Mouse (Mus musculus) gastrocnemius, adult 2 months (tissue): ENCODE measurements at regions not wholly inside any gene's neighbourhood (a gene's known extent, or its start where the extent isn't known, plus 50 kb on each side); places are given as distances from the start of the nearest gene placed in this dataset.

ENCODE experiments used
- DNase-seq: peaks from one replicate; pipeline ENCODE4 v3.0.0; 2022
- H3K27ac ChIP-seq: fragments of 200-600 bp; 2 replicates; pipeline ENCODE4 v1.8.1; 2022; ENCODE audit warnings: mild to moderate bottlenecking
- H3K4me3 ChIP-seq: fragments of 200-600 bp; 2 replicates; pipeline ENCODE4 v1.8.1; 2022; ENCODE audit warnings: mild to moderate bottlenecking, moderate library complexity
- CTCF ChIP-seq: fragments of 200-600 bp; IDR thresholded peaks from 2 replicates; pipeline ENCODE4 v1.8.1; 2022; ENCODE audit warnings: antibody characterized with exemption, mild to moderate bottlenecking, moderate library complexity
- intact Hi-C: fragments of 180-260 bp; cut with DNase I; formaldehyde crosslinking; loops from one replicate; pipeline ENCODE4 v1.15.1; 2025

- H3K27ac ChIP-seq: peak overlapping the region; percentile 87
- intact Hi-C loops: loop anchor here (2.0 kb wide), 2 partner anchors 74 to 154 kb away; no protein-coding TSS in a partner anchor
- no peak for DNase-seq
- peak overlapping the region; percentile 11; the same call in 1 of the 2 replicates for H3K4me3 ChIP-seq
- TF ChIP-seq CTCF: no peak
Measured at GRCm38 (mm10) chr9:120778423-120778822, 150.6 kb upstream of the Ctnnb1 start.

DNA sequence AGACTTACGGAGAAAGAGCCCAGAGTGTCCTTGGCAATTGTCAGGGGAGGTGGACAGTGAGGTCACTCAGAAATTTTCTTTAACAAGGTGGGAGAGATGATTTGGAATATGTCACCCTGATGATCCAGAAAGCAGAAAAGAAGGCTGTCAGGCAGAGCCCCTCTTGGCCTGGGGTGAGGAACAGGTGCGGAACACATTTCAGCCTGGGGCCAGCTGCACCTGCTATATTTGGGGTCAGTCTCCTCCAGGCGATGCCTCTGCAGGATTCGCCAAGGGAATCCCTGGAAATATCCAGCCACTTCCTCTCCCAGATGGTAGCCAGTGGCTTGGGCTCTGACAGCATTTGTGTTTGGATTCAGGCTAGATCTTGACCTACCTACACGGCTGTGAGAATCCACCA is 134.8 kb upstream of the Ctnnb1 start:
- intact Hi-C loops: no loop called here
- TF ChIP-seq CTCF: no peak
- H3K4me3 ChIP-seq: no peak overlapping the region
- no peak overlapping the region for H3K27ac ChIP-seq
- DNase-seq: no peak

GRCm38 (mm10) chr9:120796111-120796880 is 132.7 kb upstream of the Ctnnb1 start:
- no peak overlapping the region for H3K27ac ChIP-seq
- intact Hi-C loops: no loop called here
- no peak for DNase-seq
- no peak overlapping the region for H3K4me3 ChIP-seq
- no peak for TF ChIP-seq CTCF

DNA sequence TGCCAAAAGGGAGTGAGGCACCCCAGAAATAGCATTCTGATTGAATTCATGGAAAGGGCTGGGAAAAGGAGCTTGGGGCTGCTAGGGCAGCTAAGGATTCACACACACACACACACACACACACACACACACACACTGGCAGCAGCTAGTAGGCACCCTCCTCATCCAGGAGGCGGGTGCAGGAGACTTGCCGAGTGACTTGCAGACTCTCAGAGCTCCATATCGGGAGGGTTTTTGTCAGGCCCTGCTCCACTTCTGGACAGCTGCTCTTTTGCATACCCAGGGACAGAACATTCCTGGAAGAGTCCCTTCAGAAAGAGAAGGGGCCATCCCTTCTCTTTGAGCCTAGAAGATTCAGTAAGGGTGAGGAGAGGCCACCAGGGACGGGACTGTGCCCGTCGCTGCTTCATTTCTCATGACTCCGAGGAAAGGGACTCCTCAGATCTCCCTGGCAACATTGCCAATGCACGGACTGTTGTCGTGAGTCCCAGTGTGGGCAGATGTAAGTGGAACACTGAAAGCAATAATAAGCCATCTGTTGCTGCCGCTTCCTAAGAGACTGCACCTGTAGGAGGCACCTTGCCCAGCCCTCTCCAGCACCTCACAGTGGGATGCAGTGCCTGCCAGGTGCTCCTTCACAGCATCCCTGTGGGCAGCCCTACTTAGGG is 130.9 kb upstream of the Ctnnb1 start:
- Histone ChIP-seq H3K4me3 (no peak overlapping the region), H3K27ac (no peak overlapping the region)
- DNase-seq: no peak
- intact Hi-C loops: no loop called here
- TF ChIP-seq CTCF: no peak

- DNase-seq: no peak
- intact Hi-C loops: no loop called here
- no peak overlapping the region for H3K27ac ChIP-seq
- no peak overlapping the region for H3K4me3 ChIP-seq
- no peak for TF ChIP-seq CTCF
Measured at GRCm38 (mm10) chr9:120798901-120799300, 130.1 kb upstream of the Ctnnb1 start.

DNA sequence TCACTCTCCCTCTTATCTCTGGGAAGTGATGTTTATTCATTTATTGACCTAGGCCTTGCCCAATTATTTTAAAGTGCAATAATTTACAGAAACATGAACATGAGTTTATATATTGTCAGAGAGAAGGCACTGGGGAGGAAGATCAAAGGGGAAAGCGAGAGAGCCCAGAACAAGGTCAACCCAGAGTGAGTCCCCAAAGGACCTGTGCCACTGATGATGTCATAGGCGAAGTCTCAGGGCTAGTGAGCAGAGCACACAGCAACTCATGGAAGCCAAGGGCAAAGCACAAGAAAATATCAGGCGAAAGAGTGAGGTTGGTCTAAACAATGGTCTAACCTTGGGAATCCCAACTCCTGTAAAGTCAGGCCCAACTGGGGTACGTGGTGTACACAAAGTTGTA is 126.4 kb upstream of the Ctnnb1 start:
- H3K4me3 ChIP-seq: no peak overlapping the region
- no peak for TF ChIP-seq CTCF
- intact Hi-C loops: no loop called here
- DNase-seq: no peak
- H3K27ac ChIP-seq: no peak overlapping the region

DNA sequence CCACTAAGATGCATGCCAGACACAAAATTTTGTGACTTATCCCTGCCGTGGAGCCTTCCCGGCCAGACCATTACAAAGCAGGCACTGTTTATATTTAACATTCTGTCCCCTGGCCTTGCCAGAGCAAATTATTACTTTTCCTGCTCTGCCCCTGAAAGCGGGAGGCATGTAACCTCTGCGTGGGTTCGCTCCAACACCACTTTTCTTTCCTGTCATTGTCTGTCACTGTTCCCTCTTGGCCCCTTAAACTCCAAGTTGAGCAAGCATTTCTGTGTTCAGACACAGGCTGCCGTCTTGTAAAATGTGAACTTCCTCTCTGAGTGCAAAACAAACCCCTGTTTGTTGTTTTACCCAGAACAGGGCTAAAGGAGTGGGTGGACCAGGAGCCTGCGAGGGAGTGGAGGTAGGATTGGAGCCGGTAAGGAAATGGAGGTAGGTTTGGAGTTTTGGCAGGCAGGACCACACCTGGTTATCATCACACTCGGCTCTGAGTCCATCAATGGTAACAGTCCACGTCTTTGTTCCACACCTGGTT is 124.2 kb upstream of the Ctnnb1 start:
- H3K27ac ChIP-seq: peak overlapping the region; percentile 66

GRCm38 (mm10) chr9:120808741-120809425 is 120.1 kb upstream of the Ctnnb1 start:
- no peak for DNase-seq
- no peak for TF ChIP-seq CTCF
- Histone ChIP-seq H3K27ac (no peak overlapping the region), H3K4me3 (no peak overlapping the region)
- intact Hi-C loops: no loop called here

More for the DNA sequence above, 124.2 kb upstream of the Ctnnb1 start:
- no peak for DNase-seq
- intact Hi-C loops: no loop called here
- H3K4me3 ChIP-seq: no peak overlapping the region
- no peak for TF ChIP-seq CTCF

DNA sequence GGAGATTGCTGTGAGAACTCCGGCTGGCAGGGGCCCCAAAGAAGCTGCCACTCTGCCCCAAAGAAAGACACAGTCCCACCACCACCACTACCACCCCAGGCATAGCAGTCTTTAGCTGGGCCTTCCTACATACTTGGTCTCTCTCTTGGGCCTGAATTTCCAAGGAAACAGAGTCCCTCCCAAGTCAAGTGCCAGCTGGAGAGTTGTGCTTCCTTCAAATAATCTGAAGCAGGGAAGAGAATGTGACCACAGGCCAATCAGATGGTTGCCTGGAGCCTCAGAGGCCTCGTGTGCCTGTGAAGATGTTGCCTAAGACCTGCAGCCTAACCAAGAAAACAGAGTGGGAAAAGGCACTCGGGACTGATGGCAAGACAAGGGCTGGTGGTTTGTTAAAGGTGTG is 117.5 kb upstream of the Ctnnb1 start:
- Histone ChIP-seq H3K27ac (no peak overlapping the region), H3K4me3 (no peak overlapping the region)
- no peak for TF ChIP-seq CTCF
- DNase-seq: no peak
- intact Hi-C loops: loop anchor here (10.0 kb wide), 1 partner anchor 253 kb away; no protein-coding TSS in a partner anchor

DNA sequence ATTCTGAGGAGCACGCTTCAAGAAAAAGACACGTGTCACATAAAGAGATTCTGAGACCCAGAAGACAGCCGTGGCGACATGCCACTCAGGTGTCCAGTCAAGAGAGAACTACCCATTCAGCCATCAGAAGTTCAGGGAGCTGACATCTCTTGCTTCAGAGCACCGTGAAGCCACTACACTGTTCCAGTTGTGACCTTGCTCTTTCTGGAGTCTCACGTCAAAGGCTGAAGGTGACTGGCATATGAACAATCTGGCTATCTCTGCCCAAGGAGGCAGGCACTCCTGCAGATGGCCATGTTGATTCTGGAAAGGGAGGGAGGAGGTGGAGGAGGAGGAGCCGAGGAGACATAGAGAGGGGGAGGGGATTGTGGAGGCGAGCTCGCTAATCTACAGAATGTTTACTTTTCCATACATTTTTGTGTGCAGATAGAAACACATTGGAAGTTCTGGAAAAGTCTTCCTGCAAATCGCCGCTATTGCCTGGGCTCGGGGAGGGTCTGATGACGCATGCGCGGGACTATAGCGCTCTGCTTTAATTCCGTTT is 116.3 kb upstream of the Ctnnb1 start:
- DNase-seq: no peak
- no peak overlapping the region for H3K4me3 ChIP-seq
- H3K27ac ChIP-seq: no peak overlapping the region
- intact Hi-C loops: loop anchor here (10.0 kb wide), 1 partner anchor 252 kb away; no protein-coding TSS in a partner anchor
- TF ChIP-seq CTCF: no peak

GRCm38 (mm10) chr9:120814286-120814685 is 114.7 kb upstream of the Ctnnb1 start:
- no peak overlapping the region for H3K27ac ChIP-seq
- no peak for DNase-seq
- no peak for TF ChIP-seq CTCF
- H3K4me3 ChIP-seq: no peak overlapping the region
- intact Hi-C loops: loop anchor here (10.0 kb wide), 1 partner anchor 251 kb away; no protein-coding TSS in a partner anchor

DNA sequence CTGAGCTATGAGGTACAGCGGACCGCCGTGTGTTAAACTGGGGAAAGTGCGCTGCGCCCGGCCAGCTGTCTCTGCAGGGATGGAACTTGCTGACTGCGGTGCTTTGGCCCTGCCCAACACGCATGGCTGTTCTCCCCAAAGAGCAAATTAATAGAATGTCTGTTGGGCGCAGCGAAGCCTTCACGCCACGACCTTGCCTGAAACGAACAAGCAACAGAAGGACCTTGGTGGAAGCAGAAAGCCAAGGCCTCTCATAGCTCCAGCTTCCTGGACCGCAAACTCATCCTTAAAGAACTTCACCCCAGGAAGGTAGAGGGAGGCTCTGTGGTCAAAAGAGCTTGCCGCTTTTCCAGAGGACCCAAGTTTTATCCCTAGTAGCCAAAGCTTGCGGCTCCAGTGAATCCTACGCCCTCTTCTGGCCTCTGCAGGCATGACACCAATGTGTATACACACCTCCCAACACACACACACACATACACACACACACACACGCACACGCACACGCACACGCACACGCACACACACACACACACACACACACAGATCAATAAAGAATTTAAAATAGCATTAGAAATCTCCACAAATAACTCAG is 110.2 kb upstream of the Ctnnb1 start:
- intact Hi-C loops: loop anchor here (10.0 kb wide), 1 partner anchor 246 kb away; no protein-coding TSS in a partner anchor
- DNase-seq: no peak
- Histone ChIP-seq H3K27ac (no peak overlapping the region), H3K4me3 (no peak overlapping the region)
- TF ChIP-seq CTCF: no peak
